In the genomic region with DNA sequence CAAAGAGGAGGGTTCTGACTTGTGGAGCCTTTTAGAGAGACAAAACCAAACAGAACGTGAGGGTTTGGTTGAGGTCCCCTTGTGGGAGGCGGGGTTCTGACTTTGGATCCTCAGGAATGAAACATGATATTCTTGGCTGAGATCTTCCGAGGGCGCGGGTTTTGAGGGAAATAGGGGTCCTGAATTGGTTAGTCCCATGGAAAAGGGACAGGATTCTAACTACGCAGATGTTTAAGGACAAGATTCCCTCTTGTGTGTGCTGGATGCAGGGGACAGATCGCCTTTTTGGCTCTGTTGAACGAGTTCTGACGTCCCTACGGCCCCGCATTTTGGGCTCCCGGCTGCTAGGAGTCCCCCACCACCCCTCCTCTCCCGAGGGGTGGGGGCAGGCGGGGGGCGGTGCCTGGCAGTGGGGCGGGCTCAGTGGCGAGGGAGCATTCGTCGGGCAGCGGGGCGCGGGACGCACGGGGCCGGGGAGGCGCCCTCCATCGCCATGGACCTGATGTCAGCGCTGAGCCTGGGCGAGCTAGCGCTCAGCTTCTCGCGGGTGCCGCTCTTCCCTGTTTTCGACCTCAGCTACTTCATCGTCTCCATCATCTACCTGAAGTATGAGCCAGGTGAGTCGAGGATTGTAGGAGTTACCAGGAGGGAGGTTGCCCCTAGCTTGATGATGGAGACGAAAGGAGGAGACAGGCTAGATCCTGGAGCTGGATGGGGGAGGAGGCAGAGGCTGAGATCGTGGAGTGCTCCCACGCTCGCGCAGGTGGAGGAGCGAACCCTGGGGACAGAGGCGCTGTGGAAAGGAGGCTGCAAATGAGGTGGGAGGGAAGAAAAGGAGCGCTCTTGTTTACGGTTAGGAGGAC, we compare ENCODE assay signal across 8 mouse cellular contexts. TPM values are rescaled to one million over a fixed set of nuclear protein-coding genes. Genes with fewer than 3 reads are reported as not detected.
DNase-seq lines count a peak whose midpoint lies in the region; ATAC-seq and TF ChIP-seq lines count a peak whose summit lies in the region.

TSS of gene Tmem38a (plus strand) at position 445 of the 863 bp plus-strand sequence.

- no peak; the same call in 1 of the 2 replicates for ATAC-seq in embryonic facial prominence, embryonic 12.5 days (ENCODE audit: insufficient number of reproducible peaks, insufficient read depth, low FRiP score, low TSS enrichment)
- ATAC-seq in limb, embryonic 14.5 days (ENCODE audit: low FRiP score, low read depth) = peak; percentile 23
- peak; percentile 37 for ATAC-seq in midbrain, embryonic 16.5 days

- H3K27ac ChIP-seq in embryonic facial prominence, embryonic 12.5 days = peak within 1 kb of the TSS; percentile 95
- peak within 1 kb of the TSS; percentile 88 for H3K27ac ChIP-seq in limb, embryonic 14.5 days (replicated peaks; ENCODE audit: low read depth, low read length)
- H3K27ac ChIP-seq in midbrain, embryonic 16.5 days (ENCODE audit: low read length) = peak within 1 kb of the TSS; percentile 85

- 0 out of 2 replicates have a peak, but pooled peaks have one; percentile 28 for TF ChIP-seq POLR2A in limb, embryonic 14.5 days (IDR thresholded peaks at IDR 0.05; ENCODE audit: borderline replicate concordance, extremely low read depth, insufficient read depth, insufficient read length)

- peak; percentile 78 for DNase-seq in 3134 (ENCODE audit: extremely low read depth, insufficient read length, low spot score)
- peak; percentile 87 to 90 for DNase-seq in adrenal gland, postnatal 36 days
- DNase-seq in heart, adult 18-20 months = peak; percentile 87 to 88
- DNase-seq in kidney, adult 8-10 months = peak; percentile 69
- peak; percentile 70 for DNase-seq in limb, embryonic 14.5 days (ENCODE audit: low spot score)
- peak; percentile 34 to 55 for DNase-seq in spleen, postnatal 14 days (ENCODE audit: low spot score in 2 of 2)

- no peaks in the 10 kb centered on the region for H3K27me3 ChIP-seq in embryonic facial prominence, embryonic 12.5 days
- no peaks in the 10 kb centered on the region for H3K27me3 ChIP-seq in limb, embryonic 14.5 days (ENCODE audit: control insufficient read depth, insufficient read depth, low read length)
- no peaks in the 10 kb centered on the region for H3K27me3 ChIP-seq in midbrain, embryonic 16.5 days (ENCODE audit: control insufficient read depth, insufficient read depth, low read depth, low read length)

- H3K4me2 ChIP-seq in embryonic facial prominence, embryonic 12.5 days (replicated peaks) = peak within 1 kb of the TSS; percentile 92
- peak within 1 kb of the TSS; percentile 50 for H3K4me2 ChIP-seq in limb, embryonic 14.5 days (replicated peaks; ENCODE audit: low read depth, low read length, severe bottlenecking)
- H3K4me2 ChIP-seq in midbrain, embryonic 16.5 days (ENCODE audit: low read length) = peak within 1 kb of the TSS; percentile 97

- H3K4me1 ChIP-seq in embryonic facial prominence, embryonic 12.5 days = peaks cover 16% of the 10 kb centered on the region
- H3K4me1 ChIP-seq in limb, embryonic 14.5 days (ENCODE audit: control insufficient read depth, insufficient read depth, low read length) = peaks cover 10% of the 10 kb centered on the region
- H3K4me1 ChIP-seq in midbrain, embryonic 16.5 days (ENCODE audit: control insufficient read depth, insufficient read depth, low read length) = peaks cover 24% of the 10 kb centered on the region

- peaks cover 29% of the 10 kb centered on the region for H3K36me3 ChIP-seq in embryonic facial prominence, embryonic 12.5 days
- peaks cover 26% of the 10 kb centered on the region for H3K36me3 ChIP-seq in limb, embryonic 14.5 days (ENCODE audit: control insufficient read depth, insufficient read depth, low read length)
- H3K36me3 ChIP-seq in midbrain, embryonic 16.5 days (ENCODE audit: control insufficient read depth, insufficient read depth, low read length) = peaks cover 14% of the 10 kb centered on the region

- H3K9ac ChIP-seq in embryonic facial prominence, embryonic 12.5 days = peak within 1 kb of the TSS; percentile 71
- H3K9ac ChIP-seq in limb, embryonic 14.5 days (ENCODE audit: low read depth, low read length, severe bottlenecking) = peak within 1 kb of the TSS; percentile 59
- H3K9ac ChIP-seq in midbrain, embryonic 16.5 days (ENCODE audit: low read depth, low read length) = peak within 1 kb of the TSS; percentile 84

- WGBS in embryonic facial prominence, embryonic 12.5 days = under 1% methylated on average over 45 of the region's 45 CpGs
- under 1% methylated on average over 31 of the region's 45 CpGs for WGBS in limb, embryonic 14.5 days
- under 1% methylated on average over 45 of the region's 45 CpGs for WGBS in midbrain, embryonic 16.5 days

- peak within 1 kb of the TSS; percentile 53 for H3K4me3 ChIP-seq in embryonic facial prominence, embryonic 12.5 days
- peak within 1 kb of the TSS; percentile 66 for H3K4me3 ChIP-seq in limb, embryonic 14.5 days (replicated peaks; ENCODE audit: low read length)
- H3K4me3 ChIP-seq in midbrain, embryonic 16.5 days (ENCODE audit: low read depth, low read length) = peak within 1 kb of the TSS; percentile 50

- no peaks in the 10 kb centered on the region for H3K9me3 ChIP-seq in embryonic facial prominence, embryonic 12.5 days
- no peaks in the 10 kb centered on the region for H3K9me3 ChIP-seq in limb, embryonic 14.5 days (ENCODE audit: control insufficient read depth, low read length)
- no peaks in the 10 kb centered on the region for H3K9me3 ChIP-seq in midbrain, embryonic 16.5 days (replicated peaks; ENCODE audit: control insufficient read depth, low read length, poor library complexity, severe bottlenecking)

RNA-seq across cellular contexts. Expression of gene Tmem38a, which starts in this region (rescaled TPM):
- 1 to 10 TPM; 5.8 to 9.1 TPM for total RNA-seq in adrenal gland, postnatal 36 days (2021)
- 16.5 and 17.1 TPM in 2 replicates for polyA plus RNA-seq in embryonic facial prominence, embryonic 12.5 days (2016; fragmentation: Nextera tagmentation; extraction: Ambion mirVana)
- 100 to 1,000 TPM; 474 to 492 TPM for total RNA-seq in heart, adult 18-20 months (2021)
- 44.2 and 55.9 TPM in 2 replicates for polyA plus RNA-seq in limb, embryonic 14.5 days (2012; rRNA removed)
- 36.5 and 41.4 TPM in 2 replicates for polyA plus RNA-seq in limb, embryonic 14.5 days (2014; fragmentation: Nextera tagmentation; extraction: Ambion mirVana)
- 24.8 and 32.3 TPM in 2 replicates for polyA plus RNA-seq in midbrain, embryonic 16.5 days (2015; fragmentation: Nextera tagmentation; extraction: Ambion mirVana)

Comparison
In these comparisons a context has a peak if more than half of its experiments do, and no peak if none do; other contexts are left out.
1. RNA of gene Tmem38a (total RNA-seq): 474 to 492 TPM in heart, adult 18-20 months; 5.8 to 9.1 TPM in adrenal gland, postnatal 36 days; every median in the first group is over 10 times any median in the second.
2. Peak in every context shown above with its lines, with median percentiles within 50 percentile points of each other: DNase-seq, H3K27ac ChIP-seq, H3K4me2 ChIP-seq, H3K4me3 ChIP-seq and H3K9ac ChIP-seq.